Mouse (Mus musculus) heart, embryonic 16.5 days (tissue): ENCODE results near the gene Ppp4r2. TPM values are rescaled to one million over a fixed set of nuclear protein-coding genes. Genes with fewer than 3 reads are reported as not detected.

ENCODE experiments used
- ATAC-seq: fragments of 200-750 bp; cut with Nextera tagmentation; replicated peaks from 2 replicates; pipeline ENCODE4 v1.8.0; 2017; ENCODE audit warnings: moderate number of reproducible peaks; ENCODE audit not compliant: insufficient read depth, low FRiP score; ENCODE audit errors: extremely low read depth
- H3K27ac ChIP-seq: fragments of 300-500 bp; sonication (generic); 2 replicates; pipeline ENCODE4 v1.5.1; 2014; ENCODE audit warnings: mild to moderate bottlenecking, low read length, control low read depth, moderate library complexity
- H3K27me3 ChIP-seq: fragments of 300-500 bp; sonication (generic); 2 replicates; pipeline ENCODE4 v1.6.1; 2014; ENCODE audit warnings: low read length, mixed read lengths; ENCODE audit not compliant: control insufficient read depth, insufficient read depth
- H3K36me3 ChIP-seq: fragments of 300-500 bp; sonication (generic); 2 replicates; pipeline ENCODE4 v1.6.1; 2014; ENCODE audit not compliant: control insufficient read depth, insufficient read depth
- H3K4me1 ChIP-seq: fragments of 300-500 bp; sonication (generic); 2 replicates; pipeline ENCODE4 v1.6.1; 2014; ENCODE audit warnings: low read length, mixed read lengths; ENCODE audit not compliant: control insufficient read depth, insufficient read depth
- H3K4me2 ChIP-seq: fragments of 300-500 bp; sonication (generic); 2 replicates; pipeline ENCODE4 v1.6.1; 2014; ENCODE audit warnings: low read depth, mild to moderate bottlenecking, control low read depth, low read length
- H3K4me3 ChIP-seq: fragments of 300-500 bp; sonication (generic); 2 replicates; pipeline ENCODE4 v1.5.1; 2014; ENCODE audit warnings: mild to moderate bottlenecking, control low read depth, low read length
- H3K9ac ChIP-seq: fragments of 300-500 bp; sonication (generic); 2 replicates; pipeline ENCODE4 v1.6.1; 2014; ENCODE audit warnings: low read length, control low read depth
- H3K9me3 ChIP-seq: fragments of 300-500 bp; sonication (generic); replicated peaks from 2 replicates; pipeline ENCODE4 v1.6.1; 2016; ENCODE audit warnings: low read length; ENCODE audit not compliant: control insufficient read depth
- WGBS: fragments of 180-500 bp; shearing (Covaris S2); extraction: QIAGEN DNeasy Blood & Tissue Kit; methylation state at CpG from one replicate; pipeline ENCODE4 v1.1.7; 2014; 5-methylcytosine and 5-hydroxymethylcytosine counted together
- polyA plus RNA-seq: library from polyadenylated mRNA; unstranded; fragments of >200 nt; fragmentation: Nextera tagmentation; extraction: Ambion mirVana; gene quantifications from 2 replicates; pipeline ENCODE4 v1.2.1, GENCODE M21; 2015

Gene Ppp4r2
- polyA plus RNA-seq, 1 experiment from 2014 or later: 11.8 TPM

DNA sequence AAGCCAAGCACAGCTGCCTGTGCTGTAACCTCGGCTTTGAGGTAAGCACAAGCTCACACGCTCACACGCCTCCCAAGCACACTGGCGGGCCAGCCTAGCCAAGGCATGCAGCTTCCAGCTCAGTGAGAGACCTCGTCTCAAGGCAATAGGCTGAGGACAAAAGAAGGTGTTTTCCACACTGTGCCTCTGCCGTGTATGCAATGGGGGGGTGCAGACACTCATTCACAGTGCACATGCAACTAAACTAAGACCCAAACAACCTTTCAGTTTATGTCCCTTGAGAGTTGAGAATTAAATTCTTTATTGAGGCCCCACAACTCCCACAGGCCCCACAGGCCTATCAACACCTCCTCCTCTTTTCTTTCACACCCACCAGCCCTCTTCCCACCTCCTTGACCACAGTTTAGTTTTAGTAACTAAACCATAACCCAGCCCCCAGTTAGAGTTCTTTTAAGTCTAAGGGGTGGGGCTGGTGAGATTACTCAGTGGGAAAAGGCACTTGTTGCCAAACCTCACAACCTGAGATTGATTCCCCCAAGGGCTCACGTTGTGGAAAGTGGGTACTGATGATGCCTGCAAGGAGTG lies 8.9 kb upstream of the Ppp4r2 start:
- no peak overlapping the region for H3K9ac ChIP-seq
- no peaks in the 10 kb centered on the region for H3K36me3 ChIP-seq
- H3K9me3 ChIP-seq: no peaks in the 10 kb centered on the region
- no peak for ATAC-seq
- H3K27me3 ChIP-seq: no peaks in the 10 kb centered on the region
- 36% methylated on average over 7 of the region's 7 CpGs for WGBS
- no peak overlapping the region for H3K27ac ChIP-seq
- H3K4me2 ChIP-seq: no peak overlapping the region
- H3K4me3 ChIP-seq: no peak overlapping the region
- no peaks in the 10 kb centered on the region for H3K4me1 ChIP-seq

DNA sequence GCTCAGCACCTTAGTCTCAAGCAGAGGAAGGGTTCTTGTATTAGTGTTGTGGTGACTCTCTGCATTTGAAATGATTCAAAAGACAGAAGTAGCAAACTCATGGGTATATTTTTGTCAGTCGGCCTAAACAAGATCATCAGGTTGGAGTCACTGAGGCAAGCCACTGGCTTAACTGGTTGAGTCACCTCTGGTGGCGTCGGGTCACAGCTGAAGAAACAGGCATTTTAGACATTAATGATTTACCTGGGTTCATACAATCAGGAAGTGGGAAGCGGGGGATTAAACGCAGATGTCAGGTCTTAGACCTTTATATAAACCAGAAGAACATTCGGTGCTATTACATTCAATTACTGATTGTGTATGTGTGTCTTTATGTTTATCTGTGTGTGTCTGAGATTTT lies 7.4 kb upstream of the Ppp4r2 start:
- H3K9me3 ChIP-seq: no peaks in the 10 kb centered on the region
- no peak overlapping the region for H3K4me3 ChIP-seq
- H3K9ac ChIP-seq: no peak overlapping the region
- no peaks in the 10 kb centered on the region for H3K27me3 ChIP-seq
- WGBS: 77% methylated on average over 6 of the region's 6 CpGs
- no peak overlapping the region for H3K4me2 ChIP-seq
- no peak for ATAC-seq
- H3K36me3 ChIP-seq: no peaks in the 10 kb centered on the region
- H3K4me1 ChIP-seq: no peaks in the 10 kb centered on the region
- no peak overlapping the region for H3K27ac ChIP-seq

DNA sequence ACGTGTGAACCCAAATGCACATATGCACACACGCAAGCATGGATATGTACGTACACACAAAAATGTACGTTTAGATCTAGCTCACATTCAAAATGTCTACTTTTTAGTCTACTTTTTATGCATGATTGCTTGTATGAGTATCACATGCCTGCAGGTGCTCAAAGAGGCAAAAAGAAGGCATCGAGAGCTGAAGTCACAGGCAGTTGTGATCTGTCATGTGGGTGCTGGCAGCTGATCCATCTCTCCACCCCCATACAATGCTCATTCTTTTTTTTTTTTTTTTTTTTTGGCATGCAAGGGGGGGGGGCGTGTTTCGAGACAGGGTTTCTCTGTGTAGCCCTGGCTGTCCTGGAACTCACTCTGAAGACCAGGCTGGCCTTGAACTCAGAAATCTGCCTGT lies 4.9 kb upstream of the Ppp4r2 start:
- ATAC-seq: no peak
- Histone ChIP-seq H3K36me3 (no peaks in the 10 kb centered on the region), H3K27ac (no peak overlapping the region), H3K4me3 (no peak overlapping the region), H3K4me2 (no peak overlapping the region), H3K9ac (no peak overlapping the region), H3K27me3 (no peaks in the 10 kb centered on the region), H3K9me3 (no peaks in the 10 kb centered on the region), H3K4me1 (no peaks in the 10 kb centered on the region)
- WGBS: 89% methylated on average over 7 of the region's 7 CpGs

DNA sequence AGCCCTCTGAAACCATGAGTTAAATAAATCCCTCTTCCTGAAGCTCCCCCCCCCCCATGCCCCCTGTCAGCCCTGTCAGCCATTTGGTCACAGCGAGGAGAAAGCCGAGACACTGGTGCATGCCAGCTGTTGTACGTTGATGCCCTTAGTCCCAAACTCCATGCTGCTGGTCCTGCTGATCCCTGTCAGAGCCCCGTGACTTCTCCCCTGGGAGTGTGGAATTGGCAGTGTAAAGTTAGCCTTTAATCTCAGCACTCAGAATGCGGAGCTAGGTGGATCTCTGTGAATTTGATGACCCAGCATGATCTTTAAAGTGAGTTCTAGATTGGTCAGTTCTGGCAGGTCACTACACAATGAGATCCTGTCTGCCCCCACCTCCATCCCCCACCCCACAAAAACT lies 3.7 kb upstream of the Ppp4r2 start:
- WGBS: 78% methylated on average over 5 of the region's 5 CpGs
- H3K4me1 ChIP-seq: peaks cover 4% of the 10 kb centered on the region; the same call in 1 of the 2 replicates
- ATAC-seq: no peak
- no peaks in the 10 kb centered on the region for H3K36me3 ChIP-seq
- no peak overlapping the region for H3K4me2 ChIP-seq
- H3K9ac ChIP-seq: no peak overlapping the region
- H3K9me3 ChIP-seq: no peaks in the 10 kb centered on the region
- no peak overlapping the region for H3K4me3 ChIP-seq
- H3K27ac ChIP-seq: no peak overlapping the region
- no peaks in the 10 kb centered on the region for H3K27me3 ChIP-seq

DNA sequence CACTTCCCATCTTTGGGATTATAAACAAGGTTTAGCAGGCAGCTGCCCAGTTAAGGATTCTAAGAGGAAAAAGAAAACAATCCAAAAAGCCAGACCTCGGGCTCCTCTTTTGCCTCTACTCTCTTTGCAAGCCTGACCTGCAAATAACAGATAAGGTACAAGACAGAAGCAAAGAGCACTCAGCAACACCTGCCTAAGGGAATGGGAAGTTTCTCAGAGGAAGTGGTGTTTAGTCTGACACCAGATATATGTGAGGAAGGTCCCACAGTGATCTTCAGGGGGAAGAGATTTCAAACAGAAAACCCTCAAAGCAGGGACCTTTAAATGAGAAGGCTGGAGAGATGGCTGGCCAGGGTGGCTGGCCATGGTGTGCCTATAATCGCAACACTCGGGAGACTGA lies 2.2 kb upstream of the Ppp4r2 start:
- H3K9me3 ChIP-seq: no peaks in the 10 kb centered on the region
- no peak overlapping the region for H3K4me3 ChIP-seq
- no peak overlapping the region for H3K4me2 ChIP-seq
- no peaks in the 10 kb centered on the region for H3K27me3 ChIP-seq
- H3K27ac ChIP-seq: no peak overlapping the region
- H3K36me3 ChIP-seq: peaks cover 9% of the 10 kb centered on the region
- no peak for ATAC-seq
- H3K9ac ChIP-seq: no peak overlapping the region
- peaks cover 11% of the 10 kb centered on the region for H3K4me1 ChIP-seq
- WGBS: 64% methylated on average over 3 of the region's 3 CpGs

DNA sequence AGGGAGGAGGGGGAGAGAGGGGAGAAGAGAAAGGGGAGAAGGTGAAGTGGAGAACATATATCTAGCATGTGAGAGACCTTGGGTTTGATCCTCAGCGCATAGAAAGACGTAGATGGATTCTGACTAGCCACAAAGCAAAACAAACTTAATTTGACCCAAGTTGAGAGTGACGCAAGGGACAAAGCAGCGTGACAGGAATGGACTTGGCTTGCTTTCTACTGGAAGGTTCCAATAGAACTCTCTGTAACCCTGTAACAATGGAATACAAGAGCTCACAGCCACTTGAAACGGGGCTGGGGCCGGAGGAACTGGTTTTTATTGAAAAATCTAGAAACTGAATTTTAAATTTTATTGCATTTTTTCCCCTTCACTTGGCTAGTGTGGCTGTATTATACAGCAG lies 1.7 kb upstream of the Ppp4r2 start:
- no peak overlapping the region for H3K4me2 ChIP-seq
- peaks cover 12% of the 10 kb centered on the region for H3K4me1 ChIP-seq
- WGBS: 81% methylated on average over 6 of the region's 6 CpGs
- no peak for ATAC-seq
- H3K4me3 ChIP-seq: no peak overlapping the region
- no peak overlapping the region for H3K27ac ChIP-seq
- H3K9me3 ChIP-seq: no peaks in the 10 kb centered on the region
- no peaks in the 10 kb centered on the region for H3K27me3 ChIP-seq
- H3K9ac ChIP-seq: no peak overlapping the region
- H3K36me3 ChIP-seq: peaks cover 14% of the 10 kb centered on the region

DNA sequence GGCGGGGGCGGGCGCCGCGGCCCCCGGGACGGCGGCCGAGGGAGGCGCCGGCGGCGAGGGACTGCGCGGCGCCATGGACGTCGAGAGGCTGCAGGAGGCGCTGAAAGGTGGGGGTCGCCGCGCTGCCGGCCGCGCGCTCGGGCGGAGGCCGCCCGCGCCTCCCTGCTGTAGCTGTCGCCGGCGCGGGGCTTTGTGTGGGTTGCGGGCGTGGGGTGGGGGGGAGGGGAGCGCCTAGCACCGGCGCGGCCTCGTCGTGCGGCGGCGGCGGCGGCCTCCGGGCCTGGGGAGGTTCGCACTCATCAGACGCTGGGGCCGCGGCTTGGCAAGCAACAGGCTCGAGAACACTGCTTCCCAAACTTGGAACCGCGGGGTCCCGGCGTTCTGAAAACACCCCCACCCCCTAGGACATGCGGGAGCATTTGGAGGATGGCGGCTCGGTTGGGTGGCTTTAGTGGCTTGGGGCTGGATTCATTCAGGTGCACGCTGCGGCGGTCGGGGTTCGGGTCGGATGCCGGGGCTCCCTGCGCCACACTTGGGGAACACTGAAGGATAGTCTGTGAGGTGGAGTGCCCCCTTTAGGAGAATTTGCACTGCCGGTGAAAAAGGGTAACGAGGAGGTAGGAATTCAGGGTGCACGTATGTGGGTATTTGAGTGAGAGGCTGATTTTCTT lies 524 bp downstream of the Ppp4r2 start:
- no peaks in the 10 kb centered on the region for H3K27me3 ChIP-seq
- peak overlapping the region; percentile 79 for H3K4me3 ChIP-seq
- peaks cover 31% of the 10 kb centered on the region for H3K36me3 ChIP-seq
- H3K4me2 ChIP-seq: peak overlapping the region; percentile 63
- peaks cover 15% of the 10 kb centered on the region for H3K4me1 ChIP-seq
- ATAC-seq: peak; percentile 91
- H3K9ac ChIP-seq: peak overlapping the region; percentile 85
- peak overlapping the region; percentile 86 for H3K27ac ChIP-seq
- 2% methylated on average over 54 of the region's 72 CpGs for WGBS
- no peaks in the 10 kb centered on the region for H3K9me3 ChIP-seq

DNA sequence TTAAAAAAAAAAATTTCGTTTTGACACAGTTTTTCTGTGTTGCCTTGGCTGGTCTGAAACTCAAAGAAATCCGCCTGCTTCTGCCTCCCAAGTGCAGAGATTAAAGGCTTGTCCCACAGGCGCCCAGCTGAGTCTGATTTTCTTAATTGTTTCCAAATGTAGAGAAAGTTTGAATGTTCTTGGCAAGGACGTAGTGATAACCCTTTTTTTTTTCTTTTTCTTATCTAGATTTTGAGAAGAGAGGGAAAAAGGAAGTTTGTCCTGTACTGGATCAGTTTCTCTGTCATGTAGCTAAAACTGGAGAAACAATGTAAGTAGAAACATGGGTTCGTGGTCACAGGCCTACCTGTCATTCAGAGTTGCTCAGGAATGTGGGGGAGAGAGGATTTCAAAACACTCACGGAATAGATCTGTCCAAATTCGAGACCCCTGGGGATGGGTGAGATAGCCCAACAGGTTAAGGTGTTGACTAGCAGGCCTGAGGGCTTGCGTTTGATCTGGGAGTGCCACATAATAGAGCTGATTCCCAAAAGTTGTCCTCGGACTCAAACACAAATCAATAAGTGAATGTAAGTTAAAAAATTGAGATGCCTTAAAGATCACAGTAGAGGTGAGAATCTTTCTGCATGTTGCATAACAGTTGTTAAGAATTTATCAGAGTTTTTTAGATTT lies 1.2 kb downstream of the Ppp4r2 start:
- Histone ChIP-seq H3K27me3 (no peaks in the 10 kb centered on the region), H3K36me3 (peaks cover 36% of the 10 kb centered on the region), H3K4me2 (peak overlapping the region; percentile 63), H3K9ac (peak overlapping the region; percentile 85; the same call in 1 of the 2 replicates), H3K4me3 (peak overlapping the region; percentile 79), H3K4me1 (peaks cover 15% of the 10 kb centered on the region), H3K9me3 (no peaks in the 10 kb centered on the region), H3K27ac (peak overlapping the region; percentile 86; the same call in 1 of the 2 replicates)
- no peak for ATAC-seq
- 28% methylated on average over 9 of the region's 9 CpGs for WGBS

DNA sequence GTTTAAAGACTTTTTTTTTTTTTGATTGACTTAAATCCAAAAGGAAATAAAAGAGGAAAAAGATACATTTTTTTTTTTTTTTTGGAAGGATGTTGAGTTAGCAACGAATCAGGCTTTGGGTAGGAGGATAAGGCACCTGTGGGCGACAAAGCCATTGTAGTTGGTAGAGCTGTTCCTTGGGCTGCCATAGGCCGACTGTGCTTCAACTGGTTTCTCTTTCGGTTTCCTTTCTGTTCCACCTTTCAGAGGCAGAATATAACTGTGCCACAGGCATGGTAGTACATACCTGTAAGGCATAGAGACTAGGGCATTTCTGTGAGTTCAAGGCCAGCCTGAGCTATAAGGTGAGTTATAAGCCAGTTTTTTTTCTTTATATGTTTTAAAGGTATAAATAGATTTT lies 11.6 kb downstream of the Ppp4r2 start:
- Histone ChIP-seq H3K27ac (no peak overlapping the region), H3K4me1 (0 out of 2 replicates have a peak, but pooled peaks cover 6% of the 10 kb centered on the region), H3K9ac (no peak overlapping the region), H3K4me3 (no peak overlapping the region), H3K4me2 (no peak overlapping the region), H3K36me3 (peaks cover 37% of the 10 kb centered on the region), H3K27me3 (no peaks in the 10 kb centered on the region), H3K9me3 (no peaks in the 10 kb centered on the region)
- 89% methylated on average over 4 of the region's 4 CpGs for WGBS
- ATAC-seq: no peak
